Mouse (Mus musculus) fibroblast of lung, adult 2 months (primary cell): ENCODE data around the gene Adamts16.

ENCODE experiments used
- DNase-seq: peaks from one replicate; pipeline ENCODE4 v3.0.0-alpha.2; 2011; ENCODE audit warnings: low read depth

Adamts16 gene

GRCm38 (mm10) chr13:70713331-70713730 lies 128.3 kb downstream of the Adamts16 start:
- DNase-seq: no peak

GRCm38 (mm10) chr13:70707158-70707854 lies 134.3 kb downstream of the Adamts16 start:
- DNase-seq: no peak

- DNase-seq: no peak
Measured at GRCm38 (mm10) chr13:70702904-70703303, 138.7 kb downstream of the Adamts16 start.

GRCm38 (mm10) chr13:70698812-70699387 lies 142.7 kb downstream of the Adamts16 start:
- DNase-seq: no peak

- DNase-seq: no peak
Measured at GRCm38 (mm10) chr13:70689452-70689960, 152.1 kb downstream of the Adamts16 start.

- no peak for DNase-seq
Measured at GRCm38 (mm10) chr13:70685825-70686224, 155.8 kb downstream of the Adamts16 start.

GRCm38 (mm10) chr13:70684976-70685609 lies 156.5 kb downstream of the Adamts16 start:
- DNase-seq: no peak

GRCm38 (mm10) chr13:70681411-70682183 lies 160.0 kb downstream of the Adamts16 start:
- DNase-seq: no peak

- no peak for DNase-seq
Measured at GRCm38 (mm10) chr13:70680316-70680715, 161.3 kb downstream of the Adamts16 start.
